In the genomic region with DNA sequence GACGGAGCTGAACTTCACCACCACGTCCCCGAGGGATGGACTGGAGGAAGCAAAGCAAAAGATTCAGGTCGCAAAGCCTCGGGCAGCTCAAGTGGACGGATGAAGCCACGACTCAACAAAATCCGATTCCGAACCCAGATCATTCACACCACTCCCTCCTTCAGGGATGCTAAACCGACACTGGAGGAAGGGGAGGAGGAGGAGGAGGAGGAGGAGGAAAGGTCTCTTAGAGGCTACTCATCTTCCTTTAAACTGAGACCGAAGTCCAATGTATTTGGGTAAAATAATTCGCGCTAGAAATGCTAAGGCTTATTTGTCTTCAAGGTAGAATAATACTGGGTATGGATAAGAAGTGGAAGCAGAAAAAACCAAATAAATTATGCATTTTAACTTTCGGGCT, we compare ENCODE assay signal across 9 mouse cellular contexts. TPM values are rescaled to one million over a fixed set of nuclear protein-coding genes. Genes with fewer than 3 reads are reported as not detected.
DNase-seq lines count a peak whose midpoint lies in the region; ATAC-seq and TF ChIP-seq lines count a peak whose summit lies in the region.
"Had no signal": no experiment of that assay in that cellular context is flagged by ENCODE, and none has a peak within 500 bp of the region (broad histone marks: within the 10 kb centered on the region; RNA-seq: fewer than 3 reads in every experiment).

No protein-coding gene starts in this region.

- no peak for TF ChIP-seq POLR2A in bone marrow macrophage, adult 2 months (IDR thresholded peaks at IDR 0.05; ENCODE audit: borderline replicate concordance, low read depth, low read length)

- no peak overlapping the region for H3K27ac ChIP-seq in heart, embryonic 11.5 days (ENCODE audit: low read depth, low read length)
- H3K27ac ChIP-seq in bone marrow macrophage, adult 2 months (ENCODE audit: insufficient read depth, low read depth, low read length), result no peak overlapping the region
- H3K27ac ChIP-seq in hindbrain, embryonic 12.5 days, result no peak overlapping the region
- H3K27ac ChIP-seq in midbrain, embryonic 11.5 days (ENCODE audit: low read depth, low read length), result no peak overlapping the region

- 29% methylated on average over 14 of the region's 14 CpGs for WGBS in heart, embryonic 11.5 days (ENCODE audit: insufficient replicate concordance)
- 38% methylated on average over 14 of the region's 14 CpGs for WGBS in hindbrain, embryonic 12.5 days
- 40% methylated on average over 14 of the region's 14 CpGs for WGBS in midbrain, embryonic 11.5 days

- H3K9me3 ChIP-seq in heart, embryonic 11.5 days (replicated peaks; ENCODE audit: control insufficient read depth, low read length), result no peaks in the 10 kb centered on the region
- no peaks in the 10 kb centered on the region for H3K9me3 ChIP-seq in hindbrain, embryonic 12.5 days (replicated peaks)
- H3K9me3 ChIP-seq in midbrain, embryonic 11.5 days (ENCODE audit: control insufficient read depth, low read length), result no peaks in the 10 kb centered on the region

- DNase-seq in heart, adult 18-20 months, result no peak
- DNase-seq in midbrain, embryonic 11.5 days (ENCODE audit: low spot score, missing footprints), result peak; percentile 91
- DNase-seq in urinary bladder, adult 18-20 months (ENCODE audit: low spot score in 2 of 2), result no peak

- peak overlapping the region; percentile 59 for H3K4me3 ChIP-seq in heart, embryonic 11.5 days (ENCODE audit: low read depth, low read length)
- peak overlapping the region; percentile 97 for H3K4me3 ChIP-seq in bone marrow macrophage, adult 2 months (ENCODE audit: insufficient read depth, low read length)
- peak overlapping the region; percentile 82 for H3K4me3 ChIP-seq in hindbrain, embryonic 12.5 days
- H3K4me3 ChIP-seq in midbrain, embryonic 11.5 days (ENCODE audit: low read depth, low read length), result peak overlapping the region; percentile 76

- no peak for ATAC-seq in heart, embryonic 11.5 days (replicated peaks; ENCODE audit: insufficient number of reproducible peaks, low FRiP score, low TSS enrichment)
- ATAC-seq in hindbrain, embryonic 12.5 days (ENCODE audit: low FRiP score), result no peak
- no peak for ATAC-seq in midbrain, embryonic 11.5 days (ENCODE audit: low FRiP score)
- ATAC-seq in granulocyte monocyte progenitor cell, adult 5-6 weeks (replicated peaks; ENCODE audit: poor library complexity, severe bottlenecking), result no peak
- no peak for ATAC-seq in megakaryocyte-erythroid progenitor cell, adult 5-6 weeks (replicated peaks; ENCODE audit: low FRiP score, low TSS enrichment, poor library complexity, severe bottlenecking)

- H3K4me1 ChIP-seq in heart, embryonic 11.5 days (ENCODE audit: control insufficient read depth, insufficient read depth, low read length), result peaks cover 16% of the 10 kb centered on the region
- H3K4me1 ChIP-seq in bone marrow macrophage, adult 2 months (ENCODE audit: control insufficient read depth, insufficient read depth, low read length), result peaks cover 10% of the 10 kb centered on the region
- H3K4me1 ChIP-seq in hindbrain, embryonic 12.5 days, result peaks cover 15% of the 10 kb centered on the region
- H3K4me1 ChIP-seq in midbrain, embryonic 11.5 days (ENCODE audit: control insufficient read depth, insufficient read depth, low read length), result peaks cover 15% of the 10 kb centered on the region

- H3K4me2 ChIP-seq in heart, embryonic 11.5 days, result peak overlapping the region; percentile 100
- peak overlapping the region; percentile 98 for H3K4me2 ChIP-seq in hindbrain, embryonic 12.5 days (replicated peaks)
- H3K4me2 ChIP-seq in midbrain, embryonic 11.5 days, result peak overlapping the region; percentile 99

- no peaks in the 10 kb centered on the region for H3K36me3 ChIP-seq in heart, embryonic 11.5 days (ENCODE audit: control insufficient read depth, insufficient read depth, low read length)
- no peaks in the 10 kb centered on the region for H3K36me3 ChIP-seq in hindbrain, embryonic 12.5 days
- H3K36me3 ChIP-seq in midbrain, embryonic 11.5 days (ENCODE audit: control insufficient read depth, insufficient read depth, low read length), result no peaks in the 10 kb centered on the region

- H3K9ac ChIP-seq in heart, embryonic 11.5 days (ENCODE audit: low read depth, low read length), result no peak overlapping the region; the same call in 1 of the 2 replicates
- peak overlapping the region; percentile 84 for H3K9ac ChIP-seq in hindbrain, embryonic 12.5 days
- peak overlapping the region; percentile 87 for H3K9ac ChIP-seq in midbrain, embryonic 11.5 days (ENCODE audit: low read length)

- no peaks in the 10 kb centered on the region for H3K27me3 ChIP-seq in heart, embryonic 11.5 days (ENCODE audit: control insufficient read depth, insufficient read depth, low read length)
- H3K27me3 ChIP-seq in hindbrain, embryonic 12.5 days, result no peaks in the 10 kb centered on the region
- H3K27me3 ChIP-seq in midbrain, embryonic 11.5 days (ENCODE audit: control insufficient read depth, insufficient read depth, low read length), result no peaks in the 10 kb centered on the region

- no peak for TF ChIP-seq CTCF in bone marrow macrophage, adult 2 months (IDR thresholded peaks at IDR 0.05; ENCODE audit: low read depth, low read length)

RNA-seq across cellular contexts. Expression of a gene that starts 1.5 kb away (rescaled TPM):
- 2.0 and 3.1 TPM in 2 replicates for polyA plus RNA-seq in heart, embryonic 11.5 days (2014; fragmentation: Nextera tagmentation; extraction: Ambion mirVana)
- total RNA-seq in heart, adult 18-20 months (2021), result 1 to 10 TPM; 1.3 to 2.7 TPM
- 7.8 and 8.3 TPM in 2 replicates for polyA plus RNA-seq in bone marrow macrophage, adult 2 months (2012; ENCODE audit: insufficient read depth, insufficient read length, missing spikeins)
- 19.6 and 20.8 TPM in 2 replicates for polyA plus RNA-seq in hindbrain, embryonic 12.5 days (2016; fragmentation: Nextera tagmentation; extraction: Ambion mirVana)
- polyA plus RNA-seq in midbrain, embryonic 11.5 days (2014; fragmentation: Nextera tagmentation; extraction: Ambion mirVana), result 10.0 and 14.3 TPM in 2 replicates
- total RNA-seq in granulocyte monocyte progenitor cell, adult 5-6 weeks (2014; fragmentation: Nextera tagmentation), result 6.9 and 8.1 TPM in 2 replicates
- total RNA-seq in granulocyte monocyte progenitor cell, adult 5-6 weeks (2017), result 17.2 and 19.6 TPM in 2 replicates
- 0.62 TPM in 1 of 2 replicates, not detected in the other for total RNA-seq in megakaryocyte-erythroid progenitor cell, adult 5-6 weeks (2014; fragmentation: Nextera tagmentation)
- 0.15 and 2.1 TPM in 2 replicates for total RNA-seq in megakaryocyte-erythroid progenitor cell, adult 5-6 weeks (2017)
- polyA plus RNA-seq: erythroblast, embryonic 14.5 days had no signal

RNA-seq across cellular contexts. Expression of a gene that starts 1.7 kb away (rescaled TPM):
- polyA plus RNA-seq in heart, embryonic 11.5 days (2014; fragmentation: Nextera tagmentation; extraction: Ambion mirVana), result 40.3 and 46.3 TPM in 2 replicates
- 10 to 100 TPM; 15.0 to 16.6 TPM for total RNA-seq in heart, adult 18-20 months (2021)
- 14.7 and 18.1 TPM in 2 replicates for polyA plus RNA-seq in bone marrow macrophage, adult 2 months (2012; ENCODE audit: insufficient read depth, insufficient read length, missing spikeins)
- polyA plus RNA-seq in hindbrain, embryonic 12.5 days (2016; fragmentation: Nextera tagmentation; extraction: Ambion mirVana), result 24.4 and 29.0 TPM in 2 replicates
- 28.8 and 29.3 TPM in 2 replicates for polyA plus RNA-seq in midbrain, embryonic 11.5 days (2014; fragmentation: Nextera tagmentation; extraction: Ambion mirVana)
- total RNA-seq in granulocyte monocyte progenitor cell, adult 5-6 weeks (2014; fragmentation: Nextera tagmentation), result 8.8 and 11.6 TPM in 2 replicates
- total RNA-seq in granulocyte monocyte progenitor cell, adult 5-6 weeks (2017), result 7.7 and 17.8 TPM in 2 replicates
- 0.37 TPM in 1 of 2 replicates, not detected in the other for total RNA-seq in megakaryocyte-erythroid progenitor cell, adult 5-6 weeks (2014; fragmentation: Nextera tagmentation)
- total RNA-seq in megakaryocyte-erythroid progenitor cell, adult 5-6 weeks (2017), result not detected in 2 replicates
- polyA plus RNA-seq: erythroblast, embryonic 14.5 days had no signal
